Mouse (Mus musculus) liver, adult 2 months (tissue): ENCODE results near the gene Nkpd1. TPM values are rescaled to one million over a fixed set of nuclear protein-coding genes. Genes with fewer than 3 reads are reported as not detected.

Experiments
- DNase-seq: peaks from one replicate; pipeline ENCODE4 v3.0.0-alpha.2; 2011; ENCODE audit warnings: low read depth, low spot score; ENCODE audit errors: extremely low read depth
- H3K27ac ChIP-seq: fragments of 200-500 bp; replicated peaks from 2 replicates; pipeline ENCODE4 v1.5.1; 2012; ENCODE audit warnings: low read depth, mild to moderate bottlenecking, control low read depth, inconsistent platforms, low read length; ENCODE audit not compliant: insufficient read depth
- H3K27me3 ChIP-seq: fragments of 200-500 bp; 2 replicates; pipeline ENCODE4 v1.6.1; 2012; ENCODE audit warnings: mild to moderate bottlenecking, moderate library complexity, low read length, inconsistent platforms; ENCODE audit not compliant: control insufficient read depth, insufficient read depth
- H3K36me3 ChIP-seq: fragments of 200-500 bp; 2 replicates; pipeline ENCODE4 v1.6.1; 2012; ENCODE audit warnings: low read length, inconsistent platforms; ENCODE audit not compliant: control insufficient read depth, insufficient read depth
- H3K4me1 ChIP-seq: fragments of 200-500 bp; 2 replicates; pipeline ENCODE4 v1.6.1; 2011; ENCODE audit warnings: low read length; ENCODE audit not compliant: control insufficient read depth, insufficient read depth
- H3K4me3 ChIP-seq: fragments of 200-500 bp; 2 replicates; pipeline ENCODE4 v1.5.1; 2011; ENCODE audit warnings: low read depth, mild to moderate bottlenecking, control low read depth, low read length, moderate library complexity; ENCODE audit not compliant: insufficient read depth
- H3K79me2 ChIP-seq: fragments of 200-500 bp; 2 replicates; pipeline ENCODE4 v1.6.1; 2012; ENCODE audit warnings: inconsistent platforms, mild to moderate bottlenecking, low read length, moderate library complexity; ENCODE audit not compliant: control insufficient read depth, insufficient read depth
- H3K9ac ChIP-seq: fragments of 200-500 bp; 2 replicates; pipeline ENCODE4 v1.6.1; 2012; ENCODE audit warnings: low read depth, mild to moderate bottlenecking, control low read depth, inconsistent platforms, low read length
- CTCF ChIP-seq: fragments of 200-500 bp; IDR thresholded peaks from 2 replicates; pipeline ENCODE4 v1.5.1; 2011; ENCODE audit warnings: low read depth, low read length, control low read depth
- POLR2A ChIP-seq: fragments of 200-500 bp; IDR thresholded peaks from 2 replicates; pipeline ENCODE4 v1.6.1; 2011; ENCODE audit warnings: low read length, control low read depth; ENCODE audit not compliant: insufficient read depth; ENCODE audit errors: extremely low read depth
- WGBS: fragments of 180-500 bp; shearing (Covaris S2); methylation state at CpG from one replicate; pipeline ENCODE4 v1.1.7; 2018; 5-methylcytosine and 5-hydroxymethylcytosine counted together
- polyA plus RNA-seq: library from polyadenylated mRNA; depleted of rRNA; stranded (reverse); fragments of >200 nt; gene quantifications from 2 replicates; pipeline ENCODE4 v1.2.3, GENCODE M21; 2012
- total RNA-seq: library from RNA; depleted of rRNA; stranded (reverse); fragments of >200 nt; gene quantifications from 2 replicates; pipeline ENCODE4 v1.2.3, GENCODE M21; 2014

The Nkpd1 gene
- total and polyA plus RNA-seq, 2 experiments = not detected

GRCm38 (mm10) chr7:19498326-19498725, 19.3 kb upstream of the Nkpd1 start:
- under 1% methylated on average over 4 of the region's 4 CpGs for WGBS
- DNase-seq = peak; percentile 86
- TF ChIP-seq POLR2A = no peak
- TF ChIP-seq CTCF = no peak

GRCm38 (mm10) chr7:19500420-19501363, 16.9 kb upstream of the Nkpd1 start:
- Histone ChIP-seq H3K27me3 (no peaks in the 10 kb centered on the region), H3K4me1 (peaks cover 15% of the 10 kb centered on the region), H3K79me2 (no peaks in the 10 kb centered on the region), H3K9ac (no peak overlapping the region), H3K4me3 (no peak overlapping the region), H3K36me3 (no peaks in the 10 kb centered on the region), H3K27ac (peak overlapping the region; percentile 75)
- DNase-seq = peak; percentile 58
- WGBS = 46% methylated on average over 12 of the region's 12 CpGs
- TF ChIP-seq CTCF (no peak), POLR2A (no peak)

More at GRCm38 (mm10) chr7:19498326-19498725, 19.3 kb upstream of the Nkpd1 start:
- peaks cover 15% of the 10 kb centered on the region for H3K4me1 ChIP-seq
- H3K4me3 ChIP-seq = no peak overlapping the region
- H3K36me3 ChIP-seq = no peaks in the 10 kb centered on the region
- H3K27ac ChIP-seq = peak overlapping the region; percentile 24
- no peak overlapping the region for H3K9ac ChIP-seq
- no peaks in the 10 kb centered on the region for H3K27me3 ChIP-seq
- no peaks in the 10 kb centered on the region for H3K79me2 ChIP-seq

DNA sequence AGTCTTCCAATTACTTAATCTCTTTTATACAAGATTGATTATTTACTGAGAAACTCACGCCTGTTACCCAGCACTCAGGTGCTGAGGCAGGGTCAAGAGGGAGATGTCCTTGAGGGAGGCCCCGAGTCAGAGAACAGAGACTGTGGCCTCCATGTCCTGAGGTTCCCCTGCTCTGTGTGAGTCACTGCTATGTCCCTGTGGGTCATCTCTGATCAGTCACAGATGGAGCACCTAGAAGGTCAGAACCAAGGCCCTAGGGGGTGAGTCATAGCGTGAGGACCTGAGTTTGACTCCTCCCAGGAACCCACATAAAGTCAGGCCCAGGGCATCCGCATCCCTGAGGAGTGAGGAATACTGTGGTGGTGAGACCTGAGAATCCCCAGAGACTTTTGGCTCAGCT, 16.0 kb upstream of the Nkpd1 start:
- TF ChIP-seq POLR2A = no peak
- TF ChIP-seq CTCF = no peak
- DNase-seq = no peak
- Histone ChIP-seq H3K27me3 (no peaks in the 10 kb centered on the region), H3K36me3 (no peaks in the 10 kb centered on the region), H3K4me1 (peaks cover 15% of the 10 kb centered on the region), H3K27ac (peak overlapping the region; percentile 75), H3K4me3 (no peak overlapping the region), H3K79me2 (no peaks in the 10 kb centered on the region), H3K9ac (no peak overlapping the region)
- WGBS = 79% methylated on average over 4 of the region's 4 CpGs

- peaks cover 4% of the 10 kb centered on the region; the same call in 1 of the 2 replicates for H3K79me2 ChIP-seq
- WGBS = 43% methylated on average over 5 of the region's 5 CpGs
- DNase-seq = peak; percentile 48
These were observed 14.1 kb upstream of the Nkpd1 start for GRCm38 (mm10) chr7:19503481-19504068.

DNA sequence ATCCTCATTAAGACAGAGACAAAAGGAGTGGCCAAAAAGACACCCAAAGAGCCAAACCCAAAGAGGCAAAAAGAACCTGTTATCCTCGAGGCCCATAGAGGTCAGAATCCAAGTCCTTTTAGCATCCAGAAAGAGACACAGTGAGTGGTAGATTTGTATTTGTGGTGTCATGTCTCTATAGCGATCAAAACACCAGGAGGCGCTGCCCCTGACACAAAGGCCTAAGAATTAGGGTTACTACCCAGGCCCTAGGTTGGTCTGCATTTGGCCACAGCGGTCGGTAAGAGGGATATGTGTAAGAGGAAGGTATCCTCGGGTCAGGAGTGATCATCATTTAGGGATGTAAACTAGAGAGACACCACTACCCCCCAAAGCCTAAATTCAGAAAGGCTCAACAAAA, 11.3 kb upstream of the Nkpd1 start:
- no peak overlapping the region for H3K4me3 ChIP-seq
- H3K4me1 ChIP-seq = peaks cover 9% of the 10 kb centered on the region; the same call in 1 of the 2 replicates
- TF ChIP-seq POLR2A (no peak), CTCF (no peak)
- no peaks in the 10 kb centered on the region for H3K27me3 ChIP-seq
- no peak for DNase-seq
- peaks cover 13% of the 10 kb centered on the region; the same call in 1 of the 2 replicates for H3K79me2 ChIP-seq
- H3K36me3 ChIP-seq = no peaks in the 10 kb centered on the region
- no peak overlapping the region for H3K27ac ChIP-seq
- WGBS = 76% methylated on average over 6 of the region's 6 CpGs
- H3K9ac ChIP-seq = no peak overlapping the region

More at GRCm38 (mm10) chr7:19503481-19504068, 14.1 kb upstream of the Nkpd1 start:
- TF ChIP-seq CTCF (peak; percentile 81), POLR2A (no peak)
- Histone ChIP-seq H3K27me3 (no peaks in the 10 kb centered on the region), H3K4me3 (no peak overlapping the region), H3K36me3 (no peaks in the 10 kb centered on the region), H3K4me1 (peaks cover 17% of the 10 kb centered on the region), H3K27ac (no peak overlapping the region), H3K9ac (no peak overlapping the region)
